ENCODE assay signal across 11 mouse cellular contexts in genomic region chr4:45376573-45376972, GRCm38 (mm10).
"Had no signal": no experiment of that assay in that cellular context is flagged by ENCODE, and none has a peak within 500 bp of the region (broad histone marks: within the 10 kb centered on the region; RNA-seq: fewer than 3 reads in every experiment).

No protein-coding gene starts in this region.

- H3K27me3 ChIP-seq: limb, embryonic 13.5 days; midbrain, embryonic 12.5 days; neural tube, embryonic 13.5 days had no signal

- DNase-seq: kidney, adult 11 months; left cerebral cortex, postnatal 4 days; lung, adult 18-20 months; retina, postnatal 1 day; right cerebral cortex, postnatal 4 days; thymus, adult 18-20 months; thymus, postnatal 14 days had no signal

- H3K27ac ChIP-seq: limb, embryonic 13.5 days; liver, embryonic 14.5 days; midbrain, embryonic 12.5 days; neural tube, embryonic 13.5 days had no signal

- H3K4me1 ChIP-seq: limb, embryonic 13.5 days; midbrain, embryonic 12.5 days; neural tube, embryonic 13.5 days had no signal

- H3K4me3 ChIP-seq: limb, embryonic 13.5 days; midbrain, embryonic 12.5 days; neural tube, embryonic 13.5 days had no signal
